Mouse (Mus musculus) CH12F3 (cell line): Measurements from ENCODE around the gene Hs3st2.
"Not testable (repeated sequence)": the region's sequence is repeated elsewhere in the genome, so short reads cannot be mapped to it uniquely, and the experiment has no call there.

ENCODE experiments used
- in situ Hi-C: fragments of 300-500 bp; cut with MboI; formaldehyde crosslinking; loops from 2 replicates; pipeline ENCODE4 v1.14.3; 2020; ENCODE audit warnings: low sequenced_read_pairs

The Hs3st2 gene

GRCm38 (mm10) chr7:121391225-121391983 is at the start of gene Hs3st2:
Gene Hs3st2 (plus strand): TSS chr7:121391859.
- in situ Hi-C loops: no loop called here

GRCm38 (mm10) chr7:121348284-121348963 is 43.2 kb upstream of the Hs3st2 start:
- in situ Hi-C loops: no loop called here

- in situ Hi-C loops: no loop called here
Observed at GRCm38 (mm10) chr7:121351688-121352087, 40.0 kb upstream of the Hs3st2 start.

GRCm38 (mm10) chr7:121361448-121361847 is 30.2 kb upstream of the Hs3st2 start:
- in situ Hi-C loops: not testable (repeated sequence)

GRCm38 (mm10) chr7:121365584-121365983 is 26.1 kb upstream of the Hs3st2 start:
- in situ Hi-C loops: no loop called here

GRCm38 (mm10) chr7:121367185-121367584 is 24.5 kb upstream of the Hs3st2 start:
- in situ Hi-C loops: no loop called here

GRCm38 (mm10) chr7:121371990-121372389 is 19.7 kb upstream of the Hs3st2 start:
- in situ Hi-C loops: no loop called here

- in situ Hi-C loops: no loop called here
Observed at GRCm38 (mm10) chr7:121375456-121375855, 16.2 kb upstream of the Hs3st2 start.

GRCm38 (mm10) chr7:121378942-121379341 is 12.7 kb upstream of the Hs3st2 start:
- in situ Hi-C loops: no loop called here

- in situ Hi-C loops: no loop called here
Observed at GRCm38 (mm10) chr7:121391984-121392739, 503 bp downstream of the Hs3st2 start.

GRCm38 (mm10) chr7:121392740-121392993 is 1.0 kb downstream of the Hs3st2 start:
- in situ Hi-C loops: no loop called here

- in situ Hi-C loops: no loop called here
Observed at GRCm38 (mm10) chr7:121393884-121394283, 2.2 kb downstream of the Hs3st2 start.

GRCm38 (mm10) chr7:121394875-121395274 is 3.2 kb downstream of the Hs3st2 start:
- in situ Hi-C loops: no loop called here

- in situ Hi-C loops: no loop called here
Observed at GRCm38 (mm10) chr7:121410716-121411506, 19.3 kb downstream of the Hs3st2 start.

GRCm38 (mm10) chr7:121411507-121411898 is 19.8 kb downstream of the Hs3st2 start:
- in situ Hi-C loops: no loop called here

- in situ Hi-C loops: no loop called here
Observed at GRCm38 (mm10) chr7:121436884-121437283, 45.2 kb downstream of the Hs3st2 start.

GRCm38 (mm10) chr7:121441186-121441585 is 49.5 kb downstream of the Hs3st2 start:
- in situ Hi-C loops: no loop called here

GRCm38 (mm10) chr7:121444336-121444735 is 52.7 kb downstream of the Hs3st2 start:
- in situ Hi-C loops: no loop called here

- in situ Hi-C loops: no loop called here
Observed at GRCm38 (mm10) chr7:121446281-121446680, 54.6 kb downstream of the Hs3st2 start.

- in situ Hi-C loops: no loop called here
Observed at GRCm38 (mm10) chr7:121450951-121451843, 59.5 kb downstream of the Hs3st2 start.
